Mouse (Mus musculus): Measurements from ENCODE around the gene Ccdc158. TPM values are rescaled to one million over a fixed set of nuclear protein-coding genes. Genes with fewer than 3 reads are reported as not detected.

The Ccdc158 gene
- polyA plus RNA-seq, 1 experiment: 0.28 TPM

GRCm38 (mm10) chr5:92560201-92560600 is 114.9 kb downstream of the Ccdc158 start:
- Histone ChIP-seq H3K36me3 (ENCODE audit: control insufficient read depth, insufficient read depth, low read length) (no peaks in the 10 kb centered on the region), H3K27ac (ENCODE audit: insufficient read depth, low read depth, low read length) (no peak overlapping the region), H3K27me3 (replicated peaks; ENCODE audit: control insufficient read depth, insufficient read depth, low read length) (no peaks in the 10 kb centered on the region), H3K4me3 (ENCODE audit: insufficient read depth, low read depth, low read length) (no peak overlapping the region), H3K4me1 (ENCODE audit: control insufficient read depth, insufficient read depth, low read length) (no peaks in the 10 kb centered on the region)
- WGBS: 83% methylated on average over 2 of the region's 2 CpGs
- no peak for DNase-seq
- TF ChIP-seq POLR2A (IDR thresholded peaks at IDR 0.05; ENCODE audit: low read depth, low read length) (no peak), CTCF (conservative IDR thresholded peaks at IDR 0.05; ENCODE audit: insufficient read depth, insufficient read length, low read depth, low read length) (no peak)

Other genes with a start within 250 kb of the Ccdc158 start
- gene Nup54, start 240.1 kb downstream of the Ccdc158 start, polyA plus RNA-seq (2012; rRNA removed): 14.5 and 14.8 TPM in 2 replicates
- 17.7 and 19.9 TPM in 2 replicates for gene Scarb2, start 168.4 kb downstream of the Ccdc158 start, polyA plus RNA-seq (2012; rRNA removed)
- 0.52 and 0.83 TPM in 2 replicates for gene Fam47e, start 120.2 kb downstream of the Ccdc158 start, polyA plus RNA-seq (2012; rRNA removed)
- gene Stbd1, start 72.2 kb downstream of the Ccdc158 start, polyA plus RNA-seq (2012; rRNA removed): 4.7 and 6.0 TPM in 2 replicates
- 18.6 and 22.8 TPM in 2 replicates for gene Shroom3, start 8.2 kb upstream of the Ccdc158 start, polyA plus RNA-seq (2012; rRNA removed)

Measured in kidney, adult 2 months (tissue).